Mouse (Mus musculus): ENCODE results near the gene Zfp574.
A peak's percentile ranks its signal among the peaks of the same experiment; 100 is the strongest.

Gene Zfp574

GRCm38 (mm10) chr7:25072716-25073390 is 486 bp downstream of the Zfp574 start:
- no peak for DNase-seq (ENCODE audit: low read depth, low spot score)

- DNase-seq (ENCODE audit: low read depth, low spot score): no peak
Observed at GRCm38 (mm10) chr7:25073924-25074323, 1.6 kb downstream of the Zfp574 start.

- no peak for DNase-seq (ENCODE audit: low read depth, low spot score)
Observed at GRCm38 (mm10) chr7:25076296-25076662, 3.9 kb downstream of the Zfp574 start.

GRCm38 (mm10) chr7:25076663-25077413 is 4.5 kb downstream of the Zfp574 start:
- peak; percentile 99 for DNase-seq (ENCODE audit: low read depth, low spot score)

GRCm38 (mm10) chr7:25077414-25077755 is 5.0 kb downstream of the Zfp574 start:
- DNase-seq (ENCODE audit: low read depth, low spot score): no peak

- DNase-seq (ENCODE audit: low read depth, low spot score): no peak
Observed at GRCm38 (mm10) chr7:25079496-25080026, 7.2 kb downstream of the Zfp574 start.

- no peak for DNase-seq (ENCODE audit: low read depth, low spot score)
Observed at GRCm38 (mm10) chr7:25080431-25080830, 8.1 kb downstream of the Zfp574 start.

GRCm38 (mm10) chr7:25082510-25082909 is 10.1 kb downstream of the Zfp574 start:
- DNase-seq (ENCODE audit: low read depth, low spot score): peak; percentile 69

- DNase-seq (ENCODE audit: low read depth, low spot score): peak; percentile 43
Observed at GRCm38 (mm10) chr7:25084621-25085020, 12.3 kb downstream of the Zfp574 start.

- peak; percentile 48 for DNase-seq (ENCODE audit: low read depth, low spot score)
Observed at GRCm38 (mm10) chr7:25086656-25087055, 14.3 kb downstream of the Zfp574 start.

GRCm38 (mm10) chr7:25087256-25087912 is 15.0 kb downstream of the Zfp574 start:
- no peak for DNase-seq (ENCODE audit: low read depth, low spot score)

- no peak for DNase-seq (ENCODE audit: low read depth, low spot score)
Observed at GRCm38 (mm10) chr7:25087972-25088371, 15.6 kb downstream of the Zfp574 start.

- no peak for DNase-seq (ENCODE audit: low read depth, low spot score)
Observed at GRCm38 (mm10) chr7:25088531-25088930, 16.2 kb downstream of the Zfp574 start.

GRCm38 (mm10) chr7:25088968-25089367 is 16.6 kb downstream of the Zfp574 start:
- no peak for DNase-seq (ENCODE audit: low read depth, low spot score)

GRCm38 (mm10) chr7:25089875-25090274 is 17.5 kb downstream of the Zfp574 start:
- no peak for DNase-seq (ENCODE audit: low read depth, low spot score)

- DNase-seq (ENCODE audit: low read depth, low spot score): no peak
Observed at GRCm38 (mm10) chr7:25098169-25098568, 25.8 kb downstream of the Zfp574 start.

- no peak for DNase-seq (ENCODE audit: low read depth, low spot score)
Observed at GRCm38 (mm10) chr7:25099581-25099980, 27.2 kb downstream of the Zfp574 start.

GRCm38 (mm10) chr7:25105411-25106160 is 33.2 kb downstream of the Zfp574 start:
- DNase-seq (ENCODE audit: low read depth, low spot score): peak; percentile 93

GRCm38 (mm10) chr7:25106790-25107502 is 34.6 kb downstream of the Zfp574 start:
- peak; percentile 98 for DNase-seq (ENCODE audit: low read depth, low spot score)

- no peak for DNase-seq (ENCODE audit: low read depth, low spot score)
Observed at GRCm38 (mm10) chr7:25109355-25109754, 37.0 kb downstream of the Zfp574 start.

- no peak for DNase-seq (ENCODE audit: low read depth, low spot score)
Observed at GRCm38 (mm10) chr7:25110336-25110735, 38.0 kb downstream of the Zfp574 start.

All from A20 (cell line).